Comparison of ENCODE assay signal across 8 mouse cellular contexts in the genomic region with DNA sequence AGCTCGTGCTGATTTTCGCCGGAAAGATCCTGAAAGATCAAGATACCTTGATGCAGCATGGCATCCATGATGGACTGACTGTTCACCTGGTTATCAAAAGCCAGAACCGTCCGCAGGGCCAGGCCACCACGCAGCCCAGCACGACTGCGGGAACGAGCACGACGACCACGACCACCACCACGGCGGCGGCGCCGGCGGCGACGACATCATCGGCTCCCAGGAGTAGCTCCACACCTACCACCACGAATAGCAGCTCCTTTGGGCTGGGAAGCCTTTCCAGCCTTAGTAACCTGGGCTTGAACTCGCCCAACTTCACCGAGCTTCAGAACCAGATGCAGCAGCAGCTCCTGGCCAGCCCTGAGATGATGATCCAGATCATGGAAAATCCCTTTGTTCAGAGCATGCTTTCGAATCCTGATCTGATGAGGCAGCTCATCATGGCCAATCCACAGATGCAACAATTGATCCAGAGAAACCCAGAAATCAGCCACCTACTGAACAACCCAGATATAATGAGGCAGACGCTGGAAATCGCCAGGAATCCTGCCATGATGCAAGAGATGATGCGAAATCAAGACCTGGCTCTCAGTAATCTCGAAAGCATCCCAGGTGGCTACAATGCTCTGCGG. TPM values are rescaled to one million over a fixed set of nuclear protein-coding genes. Genes with fewer than 3 reads are reported as not detected.
DNase-seq lines count a peak whose midpoint lies in the region; ATAC-seq and TF ChIP-seq lines count a peak whose summit lies in the region.

No protein-coding gene starts in this region.

- peak; percentile 18 for DNase-seq in gastrocnemius, adult 2 months
- DNase-seq in gastrocnemius, adult 18-20 months (ENCODE audit: low spot score), result no peak
- peak; percentile 65 for DNase-seq in intestine, embryonic 14.5 days (ENCODE audit: low spot score)
- no peak for DNase-seq in liver, embryonic 11.5 days (ENCODE audit: low spot score)
- no peak for DNase-seq in urinary bladder, postnatal 25 days (ENCODE audit: low spot score)

- H3K9me3 ChIP-seq in forebrain, embryonic 16.5 days (ENCODE audit: control insufficient read depth, low read length), result no peaks in the 10 kb centered on the region
- H3K9me3 ChIP-seq in intestine, embryonic 14.5 days (ENCODE audit: control insufficient read depth, low read length), result no peaks in the 10 kb centered on the region
- H3K9me3 ChIP-seq in liver, embryonic 11.5 days (ENCODE audit: control insufficient read depth, low read length), result no peaks in the 10 kb centered on the region
- no peaks in the 10 kb centered on the region for H3K9me3 ChIP-seq in neural tube, embryonic 13.5 days

- WGBS in forebrain, embryonic 16.5 days, result 17% methylated on average over 30 of the region's 30 CpGs
- 25% methylated on average over 30 of the region's 30 CpGs for WGBS in intestine, embryonic 14.5 days
- WGBS in liver, embryonic 11.5 days, result 12% methylated on average over 30 of the region's 30 CpGs
- 33% methylated on average over 30 of the region's 30 CpGs for WGBS in neural tube, embryonic 13.5 days

- ATAC-seq in activated CD4-positive, CD25-positive, alpha-beta regulatory T cell, adult 4 months, result peak; percentile 7
- peak; percentile 23 for ATAC-seq in forebrain, embryonic 16.5 days
- peak; percentile 6; the same call in 1 of the 2 replicates for ATAC-seq in intestine, embryonic 14.5 days (replicated peaks; ENCODE audit: low FRiP score, low TSS enrichment, low read depth)
- ATAC-seq in liver, embryonic 11.5 days (replicated peaks; ENCODE audit: low FRiP score), result no peak; the same call in 1 of the 2 replicates
- ATAC-seq in neural tube, embryonic 13.5 days (ENCODE audit: low read depth), result peak; percentile 38

- no peaks in the 10 kb centered on the region for H3K36me3 ChIP-seq in forebrain, embryonic 16.5 days (ENCODE audit: control insufficient read depth, insufficient read depth)
- no peaks in the 10 kb centered on the region for H3K36me3 ChIP-seq in intestine, embryonic 14.5 days (ENCODE audit: control insufficient read depth, insufficient read depth, low read length)
- H3K36me3 ChIP-seq in liver, embryonic 11.5 days (ENCODE audit: control insufficient read depth, insufficient read depth, low read length), result no peaks in the 10 kb centered on the region
- H3K36me3 ChIP-seq in neural tube, embryonic 13.5 days, result no peaks in the 10 kb centered on the region

- peak overlapping the region; percentile 81 for H3K4me3 ChIP-seq in gastrocnemius, adult 2 months
- H3K4me3 ChIP-seq in forebrain, embryonic 16.5 days (replicated peaks; ENCODE audit: low read length), result peak overlapping the region; percentile 60
- peak overlapping the region; percentile 50 for H3K4me3 ChIP-seq in intestine, embryonic 14.5 days (ENCODE audit: low read depth, low read length)
- peak overlapping the region; percentile 69 for H3K4me3 ChIP-seq in liver, embryonic 11.5 days (ENCODE audit: low read depth, low read length)
- H3K4me3 ChIP-seq in neural tube, embryonic 13.5 days, result peak overlapping the region; percentile 69

- H3K27ac ChIP-seq in gastrocnemius, adult 2 months, result peak overlapping the region; percentile 97
- H3K27ac ChIP-seq in forebrain, embryonic 16.5 days (ENCODE audit: low read length), result peak overlapping the region; percentile 97
- peak overlapping the region; percentile 90 for H3K27ac ChIP-seq in intestine, embryonic 14.5 days (ENCODE audit: low read depth)
- peak overlapping the region; percentile 78 for H3K27ac ChIP-seq in liver, embryonic 11.5 days (ENCODE audit: low read depth, low read length)
- H3K27ac ChIP-seq in neural tube, embryonic 13.5 days (replicated peaks), result peak overlapping the region; percentile 97

- no peaks in the 10 kb centered on the region for H3K27me3 ChIP-seq in forebrain, embryonic 16.5 days (replicated peaks; ENCODE audit: control insufficient read depth, insufficient read depth, low read length)
- no peaks in the 10 kb centered on the region for H3K27me3 ChIP-seq in intestine, embryonic 14.5 days (replicated peaks; ENCODE audit: control insufficient read depth, insufficient read depth, low read length)
- no peaks in the 10 kb centered on the region; the same call in 1 of the 2 replicates for H3K27me3 ChIP-seq in liver, embryonic 11.5 days (replicated peaks; ENCODE audit: control insufficient read depth, insufficient read depth, low read length)
- no peaks in the 10 kb centered on the region for H3K27me3 ChIP-seq in neural tube, embryonic 13.5 days

- peak overlapping the region; percentile 76 for H3K9ac ChIP-seq in forebrain, embryonic 16.5 days (replicated peaks; ENCODE audit: low read depth, low read length)
- H3K9ac ChIP-seq in intestine, embryonic 14.5 days (ENCODE audit: low read length), result peak overlapping the region; percentile 66
- peak overlapping the region; percentile 76 for H3K9ac ChIP-seq in liver, embryonic 11.5 days (ENCODE audit: low read depth, low read length)
- H3K9ac ChIP-seq in neural tube, embryonic 13.5 days, result peak overlapping the region; percentile 92

- TF ChIP-seq CTCF in gastrocnemius, adult 2 months (IDR thresholded peaks at IDR 0.05), result no peak

- peak overlapping the region; percentile 45 for H3K4me2 ChIP-seq in forebrain, embryonic 16.5 days (ENCODE audit: low read length)
- peak overlapping the region; percentile 71 for H3K4me2 ChIP-seq in intestine, embryonic 14.5 days (ENCODE audit: low read length)
- H3K4me2 ChIP-seq in liver, embryonic 11.5 days, result peak overlapping the region; percentile 76
- H3K4me2 ChIP-seq in neural tube, embryonic 13.5 days, result peak overlapping the region; percentile 78

- intact Hi-C loops in gastrocnemius, adult 2 months (cut with DNase I), result loop anchor here (2.0 kb wide), 1 partner anchor 198 kb away; the partner anchor contains the start of gene Kctd12b

- H3K4me1 ChIP-seq in forebrain, embryonic 16.5 days (replicated peaks; ENCODE audit: control insufficient read depth, insufficient read depth, low read length), result 0 out of 2 replicates have a peak, but pooled peaks cover 3% of the 10 kb centered on the region
- no peaks in the 10 kb centered on the region; the same call in 1 of the 2 replicates for H3K4me1 ChIP-seq in intestine, embryonic 14.5 days (replicated peaks; ENCODE audit: control insufficient read depth, insufficient read depth, low read length)
- H3K4me1 ChIP-seq in liver, embryonic 11.5 days (replicated peaks; ENCODE audit: control insufficient read depth, insufficient read depth, low read length), result no peaks in the 10 kb centered on the region
- peaks cover 13% of the 10 kb centered on the region for H3K4me1 ChIP-seq in neural tube, embryonic 13.5 days (replicated peaks)

RNA-seq across cellular contexts. Expression of gene Ubqln2, which starts 0.8 kb away (rescaled TPM):
- total RNA-seq in gastrocnemius, adult 2 months (2021), result 10 to 100 TPM; 18.8 to 19.5 TPM
- total RNA-seq in gastrocnemius, adult 18-20 months (2021), result 10 to 100 TPM; 20.6 to 20.7 TPM
- 1 to 10 TPM; 3.1 to 5.9 TPM for polyA plus RNA-seq in activated CD4-positive, CD25-positive, alpha-beta regulatory T cell, adult 4 months (2017; shearing (Covaris generic))
- polyA plus RNA-seq in forebrain, embryonic 16.5 days (2015; fragmentation: Nextera tagmentation; extraction: Ambion mirVana), result 45.2 and 45.7 TPM in 2 replicates
- polyA plus RNA-seq in intestine, embryonic 14.5 days (2014; fragmentation: Nextera tagmentation; extraction: Ambion mirVana), result 27.5 and 30.8 TPM in 2 replicates
- 14.8 and 15.5 TPM in 2 replicates for polyA plus RNA-seq in liver, embryonic 11.5 days (2014; fragmentation: Nextera tagmentation; extraction: Ambion mirVana)
- 48.1 and 48.4 TPM in 2 replicates for polyA plus RNA-seq in neural tube, embryonic 13.5 days (2015; fragmentation: Nextera tagmentation; extraction: Ambion mirVana)

RNA-seq across cellular contexts. Expression of gene Cypt3, which starts 59.6 kb away (rescaled TPM):
- total RNA-seq in gastrocnemius, adult 2 months (2021), result not detected
- total RNA-seq in gastrocnemius, adult 18-20 months (2021), result not detected
- polyA plus RNA-seq in activated CD4-positive, CD25-positive, alpha-beta regulatory T cell, adult 4 months (2017; shearing (Covaris generic)), result not detected
- polyA plus RNA-seq in forebrain, embryonic 16.5 days (2015; fragmentation: Nextera tagmentation; extraction: Ambion mirVana), result not detected in 2 replicates
- polyA plus RNA-seq in intestine, embryonic 14.5 days (2014; fragmentation: Nextera tagmentation; extraction: Ambion mirVana), result not detected in 2 replicates
- polyA plus RNA-seq in liver, embryonic 11.5 days (2014; fragmentation: Nextera tagmentation; extraction: Ambion mirVana), result not detected in 2 replicates
- not detected in 2 replicates for polyA plus RNA-seq in neural tube, embryonic 13.5 days (2015; fragmentation: Nextera tagmentation; extraction: Ambion mirVana)

Comparison
In these comparisons a context has a peak if more than half of its experiments do, and no peak if none do; other contexts are left out.
1. DNase-seq: peak in gastrocnemius, adult 2 months (single experiment) and intestine, embryonic 14.5 days (single experiment); none in gastrocnemius, adult 18-20 months (single experiment), liver, embryonic 11.5 days (single experiment) and urinary bladder, postnatal 25 days (single experiment).
2. Peak in every context shown above with its lines, with median percentiles within 50 percentile points of each other: H3K27ac ChIP-seq, H3K4me3 ChIP-seq, H3K4me2 ChIP-seq and H3K9ac ChIP-seq.